Mouse (Mus musculus): ENCODE measurements around the gene Sort1. TPM values are rescaled to one million over a fixed set of nuclear protein-coding genes. Genes with fewer than 3 reads are reported as not detected.

Gene Sort1
- polyA plus RNA-seq, 1 experiment from 2014 or later = 5.4 TPM

DNA sequence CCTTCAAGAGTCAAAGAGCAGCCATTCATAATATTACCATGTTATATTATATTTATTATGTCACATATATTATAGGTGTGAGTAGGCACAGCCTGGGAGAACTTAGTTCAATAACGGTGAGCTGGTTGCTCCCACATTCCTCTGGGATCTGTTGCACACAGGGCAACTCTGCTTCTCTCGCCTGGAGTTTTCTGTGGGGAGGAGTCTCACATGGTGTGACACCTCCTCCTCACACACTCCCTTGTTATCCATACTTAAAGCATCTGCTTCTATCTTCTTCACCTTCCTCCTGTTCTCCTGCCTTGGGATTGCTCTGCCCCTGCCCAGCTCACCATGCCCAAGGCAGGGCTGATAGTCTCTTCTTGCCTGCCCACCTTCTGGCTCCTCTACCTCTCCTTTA lies 57.2 kb downstream of the Sort1 start:
- Histone ChIP-seq H3K27ac (ENCODE audit: low read length) (no peak overlapping the region), H3K9ac (ENCODE audit: low read length) (no peak overlapping the region), H3K27me3 (ENCODE audit: control insufficient read depth, insufficient read depth, low read length) (no peaks in the 10 kb centered on the region), H3K4me2 (ENCODE audit: low read depth, low read length) (no peak overlapping the region), H3K36me3 (ENCODE audit: control insufficient read depth, insufficient read depth) (peaks cover 42% of the 10 kb centered on the region), H3K4me1 (ENCODE audit: control insufficient read depth, insufficient read depth, low read length) (no peaks in the 10 kb centered on the region), H3K9me3 (replicated peaks; ENCODE audit: control insufficient read depth, low read length) (no peaks in the 10 kb centered on the region), H3K4me3 (ENCODE audit: low read length) (no peak overlapping the region)
- no peak for ATAC-seq (replicated peaks; ENCODE audit: extremely low read depth, insufficient read depth, low FRiP score)
- 76% methylated on average over 2 of the region's 2 CpGs for WGBS

DNA sequence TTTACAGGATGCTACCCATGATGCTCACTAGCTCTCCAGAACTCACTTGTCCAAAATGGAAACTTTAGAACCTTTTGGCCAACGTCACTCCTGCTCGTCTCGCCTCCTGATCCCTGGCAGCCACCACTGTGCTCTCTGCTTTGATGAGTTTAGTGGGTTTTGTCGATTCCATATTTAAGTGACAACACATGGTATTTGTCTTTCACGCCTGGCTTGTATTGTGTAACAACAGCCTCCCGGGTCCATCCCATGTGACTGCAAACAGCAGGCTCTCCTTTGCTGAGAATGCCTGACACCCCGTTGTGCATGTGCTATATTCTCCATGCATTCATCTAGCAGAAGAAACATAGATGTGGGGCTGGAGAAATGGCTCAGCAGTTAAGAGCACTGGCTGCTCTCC lies 58.3 kb downstream of the Sort1 start:
- peaks cover 46% of the 10 kb centered on the region for H3K36me3 ChIP-seq (ENCODE audit: control insufficient read depth, insufficient read depth)
- H3K27ac ChIP-seq (ENCODE audit: low read length) = no peak overlapping the region
- no peak for ATAC-seq (replicated peaks; ENCODE audit: extremely low read depth, insufficient read depth, low FRiP score)

DNA sequence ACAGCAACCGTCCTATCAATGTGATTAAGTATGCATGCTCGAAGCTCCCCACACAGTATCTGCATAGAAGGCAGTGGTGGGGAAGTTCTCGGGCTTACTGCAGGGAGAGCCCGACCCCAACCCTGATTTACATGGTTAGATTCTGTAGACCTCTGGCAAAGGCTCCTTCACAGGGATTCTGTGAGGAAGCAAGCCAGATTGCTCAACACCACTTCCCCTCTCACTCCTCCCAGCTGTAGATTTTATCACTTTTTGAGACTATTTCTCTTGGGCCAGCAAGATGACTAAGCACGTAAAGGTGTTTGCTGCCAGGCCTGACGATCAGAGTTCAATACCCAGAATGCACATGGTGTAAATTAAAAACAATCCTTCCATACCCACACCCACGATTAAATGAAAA lies 62.0 kb downstream of the Sort1 start:
- Histone ChIP-seq H3K27ac (ENCODE audit: low read length) (no peak overlapping the region), H3K9me3 (replicated peaks; ENCODE audit: control insufficient read depth, low read length) (no peaks in the 10 kb centered on the region), H3K4me1 (ENCODE audit: control insufficient read depth, insufficient read depth, low read length) (no peaks in the 10 kb centered on the region), H3K9ac (ENCODE audit: low read length) (no peak overlapping the region), H3K4me2 (ENCODE audit: low read depth, low read length) (no peak overlapping the region), H3K27me3 (ENCODE audit: control insufficient read depth, insufficient read depth, low read length) (no peaks in the 10 kb centered on the region), H3K4me3 (ENCODE audit: low read length) (no peak overlapping the region), H3K36me3 (ENCODE audit: control insufficient read depth, insufficient read depth) (peaks cover 37% of the 10 kb centered on the region)
- 78% methylated on average over 7 of the region's 7 CpGs for WGBS
- ATAC-seq (replicated peaks; ENCODE audit: extremely low read depth, insufficient read depth, low FRiP score) = no peak

More for the DNA sequence above, 58.3 kb downstream of the Sort1 start:
- Histone ChIP-seq H3K27me3 (ENCODE audit: control insufficient read depth, insufficient read depth, low read length) (no peaks in the 10 kb centered on the region), H3K9ac (ENCODE audit: low read length) (no peak overlapping the region), H3K4me3 (ENCODE audit: low read length) (no peak overlapping the region), H3K9me3 (replicated peaks; ENCODE audit: control insufficient read depth, low read length) (no peaks in the 10 kb centered on the region), H3K4me1 (ENCODE audit: control insufficient read depth, insufficient read depth, low read length) (no peaks in the 10 kb centered on the region), H3K4me2 (ENCODE audit: low read depth, low read length) (no peak overlapping the region)
- WGBS = 57% methylated on average over 7 of the region's 7 CpGs

DNA sequence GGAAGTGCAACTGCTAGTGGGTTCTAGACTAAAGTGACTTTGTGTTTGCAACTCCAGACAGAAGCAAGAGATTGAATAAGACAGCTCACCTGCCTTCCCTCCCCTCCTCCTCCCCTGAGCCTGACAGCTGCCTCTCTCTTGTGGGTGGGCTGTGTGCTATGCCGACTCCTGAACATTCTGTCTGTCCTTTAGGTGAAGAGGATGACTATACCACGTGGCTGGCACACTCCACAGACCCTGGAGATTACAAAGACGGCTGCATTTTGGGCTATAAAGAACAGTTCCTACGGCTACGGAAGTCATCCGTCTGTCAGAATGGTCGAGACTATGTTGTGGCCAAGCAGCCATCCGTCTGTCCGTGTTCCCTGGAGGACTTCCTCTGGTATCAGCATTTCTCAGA lies 64.5 kb downstream of the Sort1 start:
- Histone ChIP-seq H3K27ac (ENCODE audit: low read length) (no peak overlapping the region), H3K36me3 (ENCODE audit: control insufficient read depth, insufficient read depth) (peaks cover 39% of the 10 kb centered on the region), H3K4me3 (ENCODE audit: low read length) (no peak overlapping the region), H3K4me1 (ENCODE audit: control insufficient read depth, insufficient read depth, low read length) (no peaks in the 10 kb centered on the region), H3K27me3 (ENCODE audit: control insufficient read depth, insufficient read depth, low read length) (no peaks in the 10 kb centered on the region), H3K9ac (ENCODE audit: low read length) (no peak overlapping the region), H3K9me3 (replicated peaks; ENCODE audit: control insufficient read depth, low read length) (no peaks in the 10 kb centered on the region), H3K4me2 (ENCODE audit: low read depth, low read length) (no peak overlapping the region)
- ATAC-seq (replicated peaks; ENCODE audit: extremely low read depth, insufficient read depth, low FRiP score) = no peak
- 60% methylated on average over 9 of the region's 9 CpGs for WGBS

DNA sequence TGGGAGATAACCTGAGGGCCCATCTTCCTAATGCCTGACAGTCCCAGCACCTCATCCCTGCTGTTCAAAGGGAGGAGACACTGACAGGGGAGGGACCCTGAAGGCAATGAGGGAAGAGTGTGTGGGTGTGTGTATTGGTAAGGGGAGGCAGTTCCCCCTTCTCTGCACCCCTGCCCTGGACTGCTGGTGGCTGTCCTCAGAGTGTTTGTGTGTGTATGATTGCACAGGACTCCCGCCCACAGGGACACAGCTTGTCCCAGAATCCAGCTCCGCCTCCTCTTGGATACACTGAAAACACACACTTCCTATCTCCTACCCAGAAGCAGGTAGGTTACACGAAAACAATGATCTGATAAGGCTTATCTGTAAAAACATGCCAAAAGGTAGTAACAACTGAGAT lies 71.4 kb downstream of the Sort1 start:
- Histone ChIP-seq H3K9me3 (replicated peaks; ENCODE audit: control insufficient read depth, low read length) (no peaks in the 10 kb centered on the region), H3K4me2 (ENCODE audit: low read depth, low read length) (no peak overlapping the region), H3K4me3 (ENCODE audit: low read length) (no peak overlapping the region), H3K27me3 (ENCODE audit: control insufficient read depth, insufficient read depth, low read length) (no peaks in the 10 kb centered on the region), H3K4me1 (ENCODE audit: control insufficient read depth, insufficient read depth, low read length) (no peaks in the 10 kb centered on the region), H3K36me3 (ENCODE audit: control insufficient read depth, insufficient read depth) (peaks cover 35% of the 10 kb centered on the region), H3K9ac (ENCODE audit: low read length) (no peak overlapping the region), H3K27ac (ENCODE audit: low read length) (no peak overlapping the region)
- WGBS = 83% methylated on average over 3 of the region's 3 CpGs
- ATAC-seq (replicated peaks; ENCODE audit: extremely low read depth, insufficient read depth, low FRiP score) = no peak

DNA sequence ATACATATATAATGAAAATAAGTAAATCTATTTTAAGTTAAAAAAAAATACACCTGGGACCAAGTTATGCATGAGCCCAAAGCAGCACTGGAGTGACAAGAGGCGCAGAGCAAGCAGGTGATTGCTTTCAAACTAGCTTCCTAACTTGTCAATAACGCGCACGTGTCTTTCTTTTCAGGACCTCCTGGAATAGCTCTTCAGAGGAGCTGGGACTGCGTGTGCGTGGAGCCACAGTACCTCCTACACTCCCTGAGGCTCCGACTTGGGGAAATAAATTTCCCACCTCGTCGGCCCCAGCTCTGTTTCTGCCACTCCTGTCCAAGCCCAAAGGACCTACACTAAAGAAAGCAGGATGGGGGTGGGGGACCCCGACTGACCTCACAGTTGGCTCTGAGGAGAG lies 73.2 kb downstream of the Sort1 start:
- Histone ChIP-seq H3K4me2 (ENCODE audit: low read depth, low read length) (no peak overlapping the region), H3K4me3 (ENCODE audit: low read length) (no peak overlapping the region), H3K9ac (ENCODE audit: low read length) (no peak overlapping the region), H3K27ac (ENCODE audit: low read length) (no peak overlapping the region), H3K36me3 (ENCODE audit: control insufficient read depth, insufficient read depth) (peaks cover 27% of the 10 kb centered on the region), H3K27me3 (ENCODE audit: control insufficient read depth, insufficient read depth, low read length) (no peaks in the 10 kb centered on the region), H3K4me1 (ENCODE audit: control insufficient read depth, insufficient read depth, low read length) (peaks cover 7% of the 10 kb centered on the region), H3K9me3 (replicated peaks; ENCODE audit: control insufficient read depth, low read length) (no peaks in the 10 kb centered on the region)
- no peak for ATAC-seq (replicated peaks; ENCODE audit: extremely low read depth, insufficient read depth, low FRiP score)
- WGBS = 90% methylated on average over 10 of the region's 10 CpGs

DNA sequence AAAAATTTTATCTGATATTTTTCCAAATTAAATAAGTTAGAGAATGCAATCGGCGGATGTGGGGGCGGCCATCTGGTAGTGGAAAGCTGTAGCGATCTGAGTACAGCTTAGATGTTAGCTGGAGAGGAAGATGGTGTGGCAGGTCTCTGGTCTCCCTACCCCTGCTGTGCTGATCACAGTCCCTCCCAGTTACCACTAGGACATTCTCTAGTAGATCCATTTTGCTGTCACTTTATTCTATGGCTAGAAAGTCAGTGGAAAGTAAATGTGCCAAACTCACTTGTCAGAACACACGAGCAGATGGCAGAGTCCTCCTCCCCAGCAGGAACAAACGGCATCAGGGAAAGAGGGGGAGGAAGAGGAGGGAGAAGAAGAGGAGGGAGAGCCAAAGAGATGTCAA lies 74.6 kb downstream of the Sort1 start:
- WGBS = 76% methylated on average over 6 of the region's 6 CpGs
- ATAC-seq (replicated peaks; ENCODE audit: extremely low read depth, insufficient read depth, low FRiP score) = no peak
- Histone ChIP-seq H3K9ac (ENCODE audit: low read length) (no peak overlapping the region), H3K36me3 (ENCODE audit: control insufficient read depth, insufficient read depth) (peaks cover 24% of the 10 kb centered on the region), H3K4me3 (ENCODE audit: low read length) (no peak overlapping the region), H3K4me1 (ENCODE audit: control insufficient read depth, insufficient read depth, low read length) (peaks cover 10% of the 10 kb centered on the region), H3K4me2 (ENCODE audit: low read depth, low read length) (no peak overlapping the region), H3K9me3 (replicated peaks; ENCODE audit: control insufficient read depth, low read length) (no peaks in the 10 kb centered on the region), H3K27me3 (ENCODE audit: control insufficient read depth, insufficient read depth, low read length) (no peaks in the 10 kb centered on the region), H3K27ac (ENCODE audit: low read length) (no peak overlapping the region)

DNA sequence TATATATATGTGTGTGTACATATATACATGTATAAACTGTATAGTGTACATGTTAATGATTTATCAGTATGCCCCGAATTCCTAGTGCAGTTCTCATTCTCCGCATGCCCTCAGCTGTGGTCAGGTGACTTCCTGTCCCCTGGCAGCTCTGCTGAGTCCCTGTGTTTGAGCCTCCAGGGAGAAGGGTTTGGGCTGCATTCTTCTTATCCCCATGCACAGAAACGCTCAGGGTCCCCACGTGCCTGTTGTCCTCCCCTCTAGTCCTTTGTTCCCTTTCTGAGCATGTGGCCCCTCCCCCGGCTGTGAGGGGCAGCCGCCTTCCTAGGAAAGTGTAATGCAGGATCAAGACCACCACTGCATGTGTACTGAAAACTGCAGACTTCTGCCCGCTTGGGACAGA lies 77.0 kb downstream of the Sort1 start:
- Histone ChIP-seq H3K27ac (ENCODE audit: low read length) (no peak overlapping the region), H3K4me2 (ENCODE audit: low read depth, low read length) (no peak overlapping the region), H3K4me1 (ENCODE audit: control insufficient read depth, insufficient read depth, low read length) (peaks cover 24% of the 10 kb centered on the region), H3K9ac (ENCODE audit: low read length) (peak overlapping the region; percentile 39; the same call in 1 of the 2 replicates), H3K36me3 (ENCODE audit: control insufficient read depth, insufficient read depth) (peaks cover 10% of the 10 kb centered on the region), H3K9me3 (replicated peaks; ENCODE audit: control insufficient read depth, low read length) (no peaks in the 10 kb centered on the region), H3K27me3 (ENCODE audit: control insufficient read depth, insufficient read depth, low read length) (no peaks in the 10 kb centered on the region), H3K4me3 (ENCODE audit: low read length) (no peak overlapping the region)
- ATAC-seq (replicated peaks; ENCODE audit: extremely low read depth, insufficient read depth, low FRiP score) = no peak
- WGBS = 19% methylated on average over 7 of the region's 7 CpGs

DNA sequence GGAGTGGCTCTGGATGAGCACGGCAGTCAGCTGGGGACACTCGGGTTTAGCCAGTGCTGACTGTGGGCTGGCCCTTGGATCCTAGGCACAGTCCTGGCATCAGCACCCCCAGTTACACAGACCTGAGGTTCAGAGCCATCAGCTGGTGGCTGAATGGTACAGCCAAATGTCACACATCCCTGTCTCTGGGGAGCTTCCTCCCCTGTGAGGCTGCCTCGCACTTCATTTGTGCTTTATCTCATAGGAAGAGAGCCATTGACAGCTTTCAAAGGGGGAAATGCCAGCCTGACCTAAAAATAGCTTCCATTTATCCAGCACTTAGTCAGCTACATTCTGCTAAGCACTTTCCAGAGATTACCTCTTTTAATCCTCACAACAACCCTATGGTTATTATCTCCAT lies 79.7 kb downstream of the Sort1 start:
- Histone ChIP-seq H3K27ac (ENCODE audit: low read length) (peak overlapping the region; percentile 52), H3K27me3 (ENCODE audit: control insufficient read depth, insufficient read depth, low read length) (no peaks in the 10 kb centered on the region), H3K4me3 (ENCODE audit: low read length) (no peak overlapping the region), H3K9me3 (replicated peaks; ENCODE audit: control insufficient read depth, low read length) (no peaks in the 10 kb centered on the region), H3K4me1 (ENCODE audit: control insufficient read depth, insufficient read depth, low read length) (peaks cover 24% of the 10 kb centered on the region), H3K9ac (ENCODE audit: low read length) (no peak overlapping the region), H3K36me3 (ENCODE audit: control insufficient read depth, insufficient read depth) (no peaks in the 10 kb centered on the region), H3K4me2 (ENCODE audit: low read depth, low read length) (no peak overlapping the region)
- ATAC-seq (replicated peaks; ENCODE audit: extremely low read depth, insufficient read depth, low FRiP score) = peak; percentile 43
- WGBS = 19% methylated on average over 3 of the region's 3 CpGs

Data from heart, embryonic 16.5 days (tissue).